Mouse (Mus musculus) neural tube, embryonic 14.5 days (tissue): Measurements from ENCODE around the gene Pnpla6. TPM values are rescaled to one million over a fixed set of nuclear protein-coding genes. Genes with fewer than 3 reads are reported as not detected.

Experiments
- ATAC-seq: fragments of 200-750 bp; cut with Nextera tagmentation; 2 replicates; pipeline ENCODE4 v1.8.0; 2017; ENCODE audit warnings: low read depth, mild to moderate bottlenecking, moderate TSS enrichment, moderate library complexity
- H3K27ac ChIP-seq: fragments of 300-500 bp; sonication (generic); 2 replicates; pipeline ENCODE4 v1.5.1; 2014; ENCODE audit warnings: low read depth, mild to moderate bottlenecking, control low read depth, low read length, moderate library complexity, mixed read lengths
- H3K27me3 ChIP-seq: fragments of 300-500 bp; sonication (generic); 2 replicates; pipeline ENCODE4 v1.6.1; 2014; ENCODE audit warnings: low read length; ENCODE audit not compliant: control insufficient read depth, insufficient read depth
- H3K36me3 ChIP-seq: fragments of 300-500 bp; sonication (generic); 2 replicates; pipeline ENCODE4 v1.6.1; 2014; ENCODE audit warnings: low read length, mixed read lengths; ENCODE audit not compliant: control insufficient read depth, insufficient read depth
- H3K4me1 ChIP-seq: fragments of 300-500 bp; sonication (generic); 2 replicates; pipeline ENCODE4 v1.6.1; 2014; ENCODE audit warnings: low read length; ENCODE audit not compliant: control insufficient read depth, insufficient read depth
- H3K4me2 ChIP-seq: fragments of 300-500 bp; sonication (generic); 2 replicates; pipeline ENCODE4 v1.6.1; 2014; ENCODE audit warnings: mild to moderate bottlenecking, low read depth, low read length, control low read depth
- H3K4me3 ChIP-seq: fragments of 300-500 bp; sonication (generic); 2 replicates; pipeline ENCODE4 v1.5.1; 2014; ENCODE audit warnings: low read depth, low read length, control low read depth, mixed read lengths
- H3K9ac ChIP-seq: fragments of 300-500 bp; sonication (generic); replicated peaks from 2 replicates; pipeline ENCODE4 v1.6.1; 2014; ENCODE audit warnings: low read depth, mild to moderate bottlenecking, control low read depth, low read length, mixed read lengths
- H3K9me3 ChIP-seq: fragments of 300-500 bp; sonication (generic); 2 replicates; pipeline ENCODE4 v1.6.1; 2016; ENCODE audit warnings: low read length; ENCODE audit not compliant: control insufficient read depth
- WGBS: fragments of 180-500 bp; shearing (Covaris S2); extraction: QIAGEN DNeasy Blood & Tissue Kit; methylation state at CpG from one replicate; pipeline ENCODE4 v1.1.7; 2014; 5-methylcytosine and 5-hydroxymethylcytosine counted together
- polyA plus RNA-seq: library from polyadenylated mRNA; unstranded; fragments of >200 nt; fragmentation: Nextera tagmentation; extraction: Ambion mirVana; gene quantifications from 2 replicates; pipeline ENCODE4 v1.2.1, GENCODE M21; 2014

Pnpla6 gene
- polyA plus RNA-seq, 1 experiment from 2014 or later: 33.5 TPM

DNA sequence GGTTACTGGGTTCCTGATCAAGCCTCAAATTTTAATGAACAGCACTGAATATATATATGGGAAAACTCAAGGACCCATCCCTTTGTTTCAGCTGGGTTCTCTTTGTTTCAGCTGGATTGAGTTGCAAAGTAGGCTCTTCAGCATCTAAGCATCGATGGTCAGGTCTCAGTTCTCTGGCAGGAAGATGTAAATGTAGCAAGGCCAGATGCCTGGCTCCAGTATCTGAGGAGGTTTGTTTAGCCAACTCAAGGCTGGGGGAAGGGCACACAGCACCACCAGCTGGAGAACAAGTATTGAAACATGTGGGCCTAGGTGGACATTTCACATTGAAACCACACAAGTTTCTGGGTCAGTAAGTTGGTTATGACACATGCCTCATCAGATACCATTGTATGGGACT lies 37.1 kb downstream of the Pnpla6 start:
- Histone ChIP-seq H3K27me3 (no peaks in the 10 kb centered on the region), H3K27ac (no peak overlapping the region), H3K4me1 (no peaks in the 10 kb centered on the region), H3K9ac (no peak overlapping the region), H3K36me3 (no peaks in the 10 kb centered on the region), H3K4me2 (no peak overlapping the region), H3K9me3 (no peaks in the 10 kb centered on the region), H3K4me3 (no peak overlapping the region)
- WGBS: 79% methylated on average over 1 of the region's 1 CpGs
- no peak for ATAC-seq

DNA sequence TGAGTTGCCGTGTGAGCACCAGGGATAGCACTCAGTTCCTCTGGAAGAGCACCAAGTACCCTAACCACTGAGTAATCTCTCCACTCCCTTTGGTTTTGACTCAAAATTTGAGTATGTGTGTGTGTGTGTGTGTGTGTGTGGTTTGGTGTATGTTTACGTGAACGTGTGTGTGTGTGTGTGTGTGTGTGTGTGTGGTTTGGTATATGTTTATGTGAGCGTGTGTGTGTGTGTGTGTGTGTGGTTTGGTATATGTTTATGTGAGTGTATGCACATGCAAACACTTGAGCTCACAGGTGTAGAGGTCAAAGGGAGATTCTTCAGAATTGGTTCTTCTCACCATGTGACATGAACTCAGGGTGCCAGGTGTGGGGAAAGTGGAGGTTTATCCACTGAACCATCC lies 40.9 kb downstream of the Pnpla6 start:
- H3K27me3 ChIP-seq: no peaks in the 10 kb centered on the region
- 66% methylated on average over 4 of the region's 4 CpGs for WGBS
- no peaks in the 10 kb centered on the region for H3K36me3 ChIP-seq
- H3K4me1 ChIP-seq: no peaks in the 10 kb centered on the region
- no peak overlapping the region for H3K27ac ChIP-seq
- no peak overlapping the region for H3K4me2 ChIP-seq
- peak; percentile 93 for ATAC-seq
- H3K9ac ChIP-seq: no peak overlapping the region
- no peaks in the 10 kb centered on the region for H3K9me3 ChIP-seq
- H3K4me3 ChIP-seq: no peak overlapping the region

DNA sequence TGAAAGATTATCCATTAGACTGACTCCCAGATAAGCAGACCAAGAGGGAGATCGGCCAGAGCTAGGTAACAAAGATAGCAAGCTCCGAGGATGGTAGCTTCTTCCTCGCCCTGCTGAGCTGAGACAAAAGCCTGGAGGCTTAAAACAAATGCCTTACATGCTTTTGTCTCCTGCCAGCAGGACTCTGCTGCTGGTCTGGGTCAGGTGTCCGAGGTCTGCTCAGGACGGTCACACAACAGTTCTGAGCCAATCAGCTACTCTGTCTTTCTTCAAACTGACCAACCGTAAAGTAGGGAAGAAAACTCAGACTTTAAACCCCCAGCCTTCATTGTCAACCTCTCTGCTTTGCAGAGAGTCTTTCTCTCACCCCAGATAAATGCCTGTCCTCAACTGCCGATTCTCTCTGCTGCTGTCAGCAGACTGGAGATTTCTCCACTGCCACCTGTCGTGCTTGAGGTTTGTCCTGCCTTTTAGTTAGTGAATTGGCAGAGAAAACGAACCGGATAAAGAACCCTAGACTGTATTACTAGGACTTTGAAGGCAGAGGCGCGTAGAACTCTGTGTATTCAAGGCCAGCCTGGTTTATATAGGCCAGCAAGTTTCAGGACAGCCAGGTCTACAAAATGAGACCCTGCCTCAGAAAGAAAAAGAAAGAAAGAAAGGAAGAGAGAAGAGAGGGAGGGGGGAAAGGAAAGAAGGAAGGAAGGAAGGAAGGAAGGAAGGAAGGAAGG lies 52.6 kb downstream of the Pnpla6 start, which contains the start of gene C330021F23Rik:
Gene C330021F23Rik (plus strand): TSS at position 350 of the 731 bp plus-strand sequence.
- no peaks in the 10 kb centered on the region for H3K9me3 ChIP-seq

DNA sequence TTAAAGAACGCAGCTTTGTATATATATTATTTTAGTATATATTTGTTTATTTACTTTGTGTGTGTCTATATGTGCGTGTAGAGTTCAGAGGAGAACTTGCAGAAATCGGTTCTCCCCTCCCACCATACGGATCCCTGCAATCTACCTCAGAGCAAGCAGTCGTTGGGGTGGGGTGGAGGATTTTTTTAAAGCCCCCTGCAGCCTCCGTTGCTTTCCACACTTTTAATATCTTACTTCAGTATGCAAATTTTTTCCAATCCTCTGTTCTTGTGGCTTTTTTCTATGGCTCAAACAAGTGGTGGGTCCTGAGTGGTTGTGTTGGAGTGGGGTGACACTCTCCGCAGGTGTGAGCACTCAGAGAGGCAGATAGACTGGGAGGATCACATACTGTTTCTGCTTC lies 53.2 kb downstream of the Pnpla6 start:
- WGBS: 4% methylated on average over 7 of the region's 7 CpGs
- no peaks in the 10 kb centered on the region for H3K27me3 ChIP-seq
- H3K9me3 ChIP-seq: no peaks in the 10 kb centered on the region

More for the DNA sequence above, 52.6 kb downstream of the Pnpla6 start, which contains the start of gene C330021F23Rik:
- Histone ChIP-seq H3K27ac (no peak within 1 kb of the TSS), H3K36me3 (no peaks in the 10 kb centered on the region), H3K4me1 (0 out of 2 replicates have a peak, but pooled peaks cover 3% of the 10 kb centered on the region), H3K27me3 (no peaks in the 10 kb centered on the region), H3K4me2 (peak within 1 kb of the TSS; percentile 30; the same call in 1 of the 2 replicates), H3K9ac (no peak within 1 kb of the TSS), H3K4me3 (0 out of 2 replicates have a peak within 1 kb of the TSS, but pooled peaks have one; percentile 4)
- 1% methylated on average over 12 of the region's 12 CpGs for WGBS
- peak; percentile 41; the same call in 1 of the 2 replicates for ATAC-seq

DNA sequence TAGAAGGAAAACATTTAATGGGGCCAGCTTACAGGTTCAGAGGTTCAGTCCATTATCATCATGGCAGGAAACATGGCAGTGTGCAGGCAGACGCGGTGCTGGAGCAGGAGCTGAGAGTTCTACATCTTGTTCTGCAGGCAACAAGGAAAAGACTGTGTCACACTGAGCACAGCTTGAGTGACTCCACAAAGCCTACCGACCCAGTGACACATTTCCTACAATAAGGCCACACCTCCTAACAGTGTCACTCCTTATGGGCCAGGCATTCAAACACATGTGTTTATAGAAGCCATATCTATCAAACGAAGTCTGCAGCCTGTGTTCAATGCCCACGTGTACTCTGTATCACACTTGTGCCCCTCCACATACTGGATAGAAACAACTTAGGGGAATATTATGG lies 54.6 kb downstream of the Pnpla6 start:
- Histone ChIP-seq H3K27ac (no peak overlapping the region), H3K27me3 (no peaks in the 10 kb centered on the region), H3K4me1 (0 out of 2 replicates have a peak, but pooled peaks cover 3% of the 10 kb centered on the region), H3K4me2 (no peak overlapping the region), H3K9ac (no peak overlapping the region), H3K4me3 (no peak overlapping the region), H3K36me3 (no peaks in the 10 kb centered on the region), H3K9me3 (no peaks in the 10 kb centered on the region)
- WGBS: 91% methylated on average over 5 of the region's 5 CpGs
- no peak for ATAC-seq

More for the DNA sequence above, 53.2 kb downstream of the Pnpla6 start:
- Histone ChIP-seq H3K4me2 (no peak overlapping the region), H3K4me1 (0 out of 2 replicates have a peak, but pooled peaks cover 3% of the 10 kb centered on the region), H3K27ac (no peak overlapping the region), H3K36me3 (no peaks in the 10 kb centered on the region), H3K9ac (no peak overlapping the region), H3K4me3 (no peak overlapping the region)
- no peak for ATAC-seq

DNA sequence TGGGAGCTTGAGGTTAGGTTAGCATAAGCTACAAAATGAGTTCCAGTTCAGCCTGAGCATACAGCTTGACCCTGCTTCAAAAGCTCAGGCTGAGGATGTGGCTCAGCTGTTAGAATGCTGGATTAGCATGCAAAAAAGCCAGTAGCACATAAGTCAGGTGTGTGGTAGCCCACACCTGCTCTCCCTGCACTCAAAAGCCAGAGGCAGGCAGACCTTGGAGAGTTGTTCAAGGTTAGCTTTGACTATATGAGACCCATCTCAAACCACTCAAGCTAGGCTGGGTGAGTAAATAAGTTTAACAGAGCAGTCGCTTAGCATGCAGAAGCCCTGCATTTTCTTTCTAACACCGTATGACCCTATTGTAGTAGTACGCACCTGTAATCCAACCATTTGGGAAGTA lies 59.4 kb downstream of the Pnpla6 start:
- H3K4me3 ChIP-seq: no peak overlapping the region
- H3K27ac ChIP-seq: no peak overlapping the region
- H3K9me3 ChIP-seq: no peaks in the 10 kb centered on the region
- H3K4me2 ChIP-seq: no peak overlapping the region
- no peaks in the 10 kb centered on the region for H3K27me3 ChIP-seq
- WGBS: 91% methylated on average over 3 of the region's 3 CpGs
- no peak overlapping the region for H3K9ac ChIP-seq
- no peak for ATAC-seq
- H3K36me3 ChIP-seq: no peaks in the 10 kb centered on the region
- no peaks in the 10 kb centered on the region for H3K4me1 ChIP-seq

DNA sequence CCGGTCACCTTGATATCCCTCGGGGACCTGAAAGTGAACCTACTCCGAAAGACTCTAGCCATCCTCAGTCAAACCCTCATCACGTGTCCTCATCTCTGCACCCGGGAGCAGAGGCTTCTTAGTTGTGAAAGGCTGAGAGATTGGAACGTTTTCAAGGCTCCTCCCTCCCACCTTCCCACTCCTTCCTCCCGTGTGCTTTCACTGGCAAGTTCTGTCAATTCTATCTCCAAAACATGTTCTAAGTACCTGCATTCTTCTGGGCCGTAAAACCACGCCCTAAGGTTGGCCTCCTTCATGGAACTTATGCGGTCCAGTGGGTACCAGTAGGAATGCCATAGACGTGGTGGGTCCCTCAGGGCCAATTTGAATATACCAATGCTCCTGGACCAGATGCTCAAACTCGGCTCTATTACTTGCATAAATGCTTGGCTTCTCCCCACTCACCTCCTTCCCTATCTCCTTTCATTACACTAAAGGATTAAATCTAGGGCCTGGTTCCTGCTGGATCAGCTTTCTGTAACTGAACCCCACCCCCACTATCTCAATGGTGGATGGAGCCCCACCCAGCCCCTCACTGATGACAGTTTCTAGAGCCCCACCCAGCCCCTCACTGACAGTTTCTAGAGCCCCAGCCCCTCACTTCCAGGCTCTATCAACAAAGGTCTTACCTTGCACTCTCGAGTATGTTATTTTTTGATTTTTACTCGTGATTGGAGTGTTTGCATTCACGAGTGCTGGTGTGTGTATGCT lies 61.2 kb downstream of the Pnpla6 start:
- no peaks in the 10 kb centered on the region for H3K4me1 ChIP-seq
- no peak overlapping the region for H3K27ac ChIP-seq
- ATAC-seq: no peak
- H3K4me3 ChIP-seq: no peak overlapping the region
- 79% methylated on average over 15 of the region's 15 CpGs for WGBS
- H3K9me3 ChIP-seq: no peaks in the 10 kb centered on the region
- no peak overlapping the region for H3K4me2 ChIP-seq
- H3K9ac ChIP-seq: no peak overlapping the region
- H3K27me3 ChIP-seq: no peaks in the 10 kb centered on the region
- no peaks in the 10 kb centered on the region for H3K36me3 ChIP-seq

DNA sequence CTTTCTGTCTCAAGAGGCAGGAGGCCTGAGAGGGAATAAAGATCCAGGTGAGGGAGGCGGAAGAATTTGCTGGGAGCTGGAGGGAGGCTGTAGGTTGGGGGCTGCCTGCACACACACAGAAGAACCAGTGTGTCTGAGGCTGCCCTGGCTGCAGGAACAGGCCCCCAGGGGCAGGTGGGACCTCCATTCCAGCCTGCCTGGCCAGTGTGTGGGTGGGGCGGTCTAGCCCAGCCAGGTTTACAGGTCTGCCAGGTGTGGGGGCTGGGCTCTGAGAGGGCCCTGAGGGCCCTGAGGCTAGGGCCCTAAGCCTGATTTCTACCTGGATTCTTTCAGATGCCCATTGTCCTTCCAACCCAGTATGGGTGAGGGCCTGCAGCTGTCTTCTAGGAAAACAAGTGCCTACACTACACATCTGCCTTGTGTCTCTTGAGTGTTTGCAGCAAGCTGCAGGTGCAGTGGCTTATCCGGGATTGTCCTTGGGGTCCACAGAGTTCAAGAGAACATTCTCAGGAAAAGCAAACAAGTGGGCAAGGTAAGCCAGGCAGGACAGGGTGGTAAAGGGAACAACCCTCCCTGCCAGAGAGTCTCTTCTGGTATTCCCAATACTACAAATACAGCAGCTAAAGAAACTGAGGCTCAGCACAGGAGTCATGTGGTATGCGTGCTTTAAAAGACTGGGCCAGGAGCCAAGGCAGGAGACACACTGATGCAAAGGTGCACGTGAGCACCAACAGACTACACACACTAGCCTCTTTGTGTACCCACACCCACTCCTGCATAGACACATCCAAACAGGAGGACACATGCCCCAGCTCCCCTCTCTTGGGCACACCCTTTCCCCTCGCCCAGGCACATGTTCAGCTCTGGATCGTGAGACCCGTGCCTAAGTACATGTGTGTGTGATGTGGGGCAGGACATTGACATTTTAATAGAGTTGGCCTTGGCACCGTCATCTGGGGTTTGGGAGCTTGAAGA lies 64.5 kb downstream of the Pnpla6 start:
- Histone ChIP-seq H3K9me3 (no peaks in the 10 kb centered on the region), H3K4me3 (no peak overlapping the region), H3K27ac (no peak overlapping the region), H3K4me2 (no peak overlapping the region), H3K36me3 (no peaks in the 10 kb centered on the region), H3K4me1 (no peaks in the 10 kb centered on the region), H3K27me3 (no peaks in the 10 kb centered on the region), H3K9ac (no peak overlapping the region)
- no peak for ATAC-seq
- WGBS: 83% methylated on average over 9 of the region's 9 CpGs
